Mouse (Mus musculus) lung, postnatal 4 days (tissue): ENCODE data around the gene Trp73.

Experiments used
- DNase-seq, 2 experiments: peaks; one replicate each; pipeline ENCODE4 v3.0.0; 2021

The Trp73 gene

DNA sequence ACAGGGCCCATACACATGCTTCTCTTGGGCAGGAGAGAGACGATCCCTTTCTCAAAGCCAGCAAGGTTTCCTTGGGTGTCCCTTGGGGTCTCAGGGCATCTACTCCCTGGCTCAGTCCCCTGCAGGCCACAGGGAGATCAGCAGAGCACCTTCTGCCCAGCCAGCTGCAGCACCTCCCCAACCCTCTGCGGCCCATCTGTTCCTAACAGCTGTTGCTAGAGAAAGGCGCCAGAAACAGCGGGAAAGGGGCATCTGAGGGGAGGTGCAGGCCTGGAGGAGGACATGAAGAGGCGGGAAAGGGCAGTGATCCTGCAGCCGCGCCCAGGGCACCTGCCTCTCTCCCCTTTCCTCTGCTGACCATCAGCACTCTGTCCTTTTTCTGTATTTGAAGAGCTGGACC is 40.6 kb downstream of the Trp73 start:
- DNase-seq = no peak

GRCm38 (mm10) chr4:154096111-154096510 is 43.9 kb downstream of the Trp73 start:
- DNase-seq = no peak

DNA sequence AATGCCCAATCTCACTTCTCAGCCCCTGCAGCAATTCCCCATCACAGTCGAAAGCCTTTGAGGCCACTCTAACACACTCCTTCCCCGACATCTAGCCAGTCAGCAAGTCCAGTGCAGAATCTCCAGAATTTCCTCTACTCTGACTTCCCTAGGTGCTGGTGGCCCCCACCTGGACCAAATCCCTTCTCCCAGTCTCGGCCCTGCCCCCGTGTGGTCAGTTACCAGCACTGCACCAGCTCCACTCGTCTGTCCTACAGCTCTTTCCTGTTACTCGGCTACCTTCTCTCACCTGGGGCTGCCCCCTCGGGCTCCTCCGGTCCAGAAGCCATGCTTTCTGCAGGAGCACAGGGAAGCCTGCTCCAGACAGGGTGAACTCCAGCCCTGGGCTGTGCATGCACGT is 46.8 kb downstream of the Trp73 start:
- peak in 1 of 2 experiments; percentile 10 for DNase-seq

GRCm38 (mm10) chr4:154091356-154091755 is 48.7 kb downstream of the Trp73 start:
- no peak for DNase-seq

GRCm38 (mm10) chr4:154089205-154089604 is 50.8 kb downstream of the Trp73 start:
- no peak for DNase-seq

DNA sequence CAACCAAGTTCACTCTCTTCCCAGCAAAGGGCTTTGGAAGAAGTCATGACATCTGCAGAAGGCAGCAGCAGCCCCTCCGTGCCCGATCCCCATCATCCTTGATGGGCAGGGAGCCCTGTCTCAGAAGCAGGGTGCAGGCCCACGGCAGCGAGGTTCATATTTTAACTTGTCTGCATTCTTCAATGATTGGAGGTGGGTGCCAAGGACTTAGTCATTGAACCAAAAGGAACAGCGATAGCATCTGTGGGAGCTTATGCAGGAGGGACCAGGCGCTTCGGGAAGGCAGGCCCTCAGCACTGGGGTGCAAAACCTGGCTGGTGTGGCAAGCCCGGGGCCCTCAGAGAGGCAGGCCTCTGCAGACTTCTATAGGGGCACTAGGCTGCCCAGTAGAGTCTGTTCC is 53.6 kb downstream of the Trp73 start:
- DNase-seq = no peak

DNA sequence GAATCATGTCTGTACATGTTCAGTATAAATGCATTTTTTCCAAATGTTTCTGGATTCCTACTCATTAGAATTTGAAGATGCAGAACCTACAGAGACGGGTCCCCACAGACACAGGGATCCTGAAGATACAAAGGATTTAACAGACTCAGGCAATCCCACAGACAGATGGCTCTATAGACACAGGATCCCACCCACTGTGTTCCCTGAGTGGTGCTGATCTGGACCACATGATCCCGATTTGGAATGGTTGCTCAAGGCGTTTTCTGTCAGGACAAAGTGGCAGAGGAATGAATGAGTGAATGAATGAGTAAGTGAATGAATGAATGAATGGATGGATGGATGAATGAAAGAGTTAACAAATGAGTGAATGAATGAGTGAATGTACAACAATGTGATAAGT is 54.2 kb downstream of the Trp73 start:
- DNase-seq = no peak

DNA sequence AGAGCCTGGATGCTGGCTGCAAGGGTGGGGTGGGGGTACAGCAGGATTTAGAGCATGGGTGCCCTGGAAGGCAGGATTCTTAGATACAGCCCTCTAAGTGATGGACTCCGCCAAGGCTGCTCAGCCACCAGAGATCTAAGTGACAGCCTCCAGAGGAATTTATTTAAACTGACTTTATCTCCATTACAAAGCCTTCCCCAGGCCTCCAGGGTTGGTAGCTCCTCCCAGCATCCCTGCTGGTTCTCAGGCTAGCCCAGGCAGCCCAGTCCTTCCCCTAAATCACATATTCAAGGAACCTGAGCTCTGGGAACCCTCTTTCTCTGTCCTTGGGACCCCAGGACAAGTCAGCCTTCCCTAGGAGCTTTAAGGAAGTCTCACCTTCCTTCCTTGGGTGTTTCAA is 58.0 kb downstream of the Trp73 start:
- DNase-seq = no peak

DNA sequence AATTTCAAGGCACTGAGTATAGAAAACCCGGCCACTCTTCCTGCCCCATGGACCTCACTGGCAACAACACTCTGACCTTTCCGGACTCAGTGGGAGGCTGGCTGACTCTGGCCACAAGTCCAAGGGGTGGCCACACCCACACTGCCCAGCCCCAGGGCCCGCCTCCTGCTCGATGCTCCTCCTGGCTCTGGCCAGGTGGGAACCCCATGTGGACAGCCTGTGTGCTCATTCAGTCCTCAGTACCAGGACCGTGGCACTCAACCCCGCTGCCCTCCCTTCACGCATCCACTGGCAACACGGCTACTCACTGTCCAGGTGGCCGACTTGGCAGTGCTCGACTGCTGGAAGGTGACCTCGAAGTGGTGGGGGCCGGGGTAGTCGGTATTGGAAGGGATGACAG is 59.0 kb downstream of the Trp73 start:
- DNase-seq = no peak

DNA sequence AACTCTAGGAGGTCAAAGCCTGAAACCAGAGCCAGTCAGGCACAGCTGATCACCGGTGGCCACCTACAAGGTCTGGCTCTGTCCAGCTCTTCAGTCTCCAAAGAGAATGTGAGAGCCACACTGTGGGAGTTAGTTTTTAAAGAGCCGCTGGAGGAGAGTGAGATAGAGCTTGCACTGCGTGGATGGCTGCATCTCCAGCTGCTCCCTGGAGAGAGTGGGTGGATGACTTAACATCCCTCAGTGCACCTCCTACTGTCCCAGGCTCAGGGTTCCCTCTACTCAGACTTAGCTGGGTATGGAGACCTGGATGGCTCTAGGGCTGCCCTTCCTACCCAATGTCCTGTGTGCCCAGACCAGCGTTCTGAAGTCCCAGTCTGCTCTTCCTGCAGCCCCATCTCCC is 59.8 kb downstream of the Trp73 start:
- DNase-seq = no peak

- DNase-seq = no peak
These were observed 68.1 kb downstream of the Trp73 start for GRCm38 (mm10) chr4:154071941-154072340.

DNA sequence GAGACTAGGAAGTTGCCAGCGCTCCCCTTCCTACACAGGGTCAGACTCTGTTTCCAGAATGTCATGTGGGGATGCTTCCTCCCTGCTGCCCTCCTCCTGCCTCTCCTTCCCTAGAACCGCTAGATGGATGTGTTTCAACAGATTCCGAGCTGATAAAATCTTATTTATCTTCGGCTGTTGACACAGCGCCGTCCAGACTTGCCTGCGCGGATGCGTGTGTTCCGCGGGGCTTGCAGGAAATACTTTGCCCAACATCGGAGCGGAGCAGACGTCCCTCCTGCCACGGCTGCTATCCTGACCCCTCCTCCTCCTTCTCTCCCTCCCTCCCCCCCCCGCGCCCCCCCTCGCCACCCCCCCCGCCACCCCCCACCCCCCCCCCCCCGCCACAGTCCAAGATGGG is 68.5 kb downstream of the Trp73 start:
- DNase-seq = no peak

DNA sequence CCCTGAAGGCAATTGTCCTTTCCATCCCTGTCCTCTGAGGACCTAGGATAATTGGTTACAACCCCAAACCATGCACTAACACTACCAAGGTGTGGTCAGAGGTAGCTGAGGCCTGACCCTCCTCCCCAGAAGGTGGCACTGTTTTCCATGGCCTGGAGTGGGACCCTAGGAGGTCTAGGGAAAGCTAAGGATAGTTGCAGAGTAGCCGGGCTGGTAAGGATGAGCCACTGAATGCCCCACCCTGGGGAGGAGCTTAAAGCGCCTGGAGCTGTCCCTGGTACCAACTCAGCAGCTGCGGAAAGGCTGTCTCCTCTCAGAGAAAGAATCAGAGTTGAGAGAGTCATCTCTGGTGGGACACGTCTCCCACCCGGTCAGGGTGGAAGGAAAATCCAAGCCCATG is 69.1 kb downstream of the Trp73 start:
- peak in 1 of 2 experiments; percentile 30 for DNase-seq

DNA sequence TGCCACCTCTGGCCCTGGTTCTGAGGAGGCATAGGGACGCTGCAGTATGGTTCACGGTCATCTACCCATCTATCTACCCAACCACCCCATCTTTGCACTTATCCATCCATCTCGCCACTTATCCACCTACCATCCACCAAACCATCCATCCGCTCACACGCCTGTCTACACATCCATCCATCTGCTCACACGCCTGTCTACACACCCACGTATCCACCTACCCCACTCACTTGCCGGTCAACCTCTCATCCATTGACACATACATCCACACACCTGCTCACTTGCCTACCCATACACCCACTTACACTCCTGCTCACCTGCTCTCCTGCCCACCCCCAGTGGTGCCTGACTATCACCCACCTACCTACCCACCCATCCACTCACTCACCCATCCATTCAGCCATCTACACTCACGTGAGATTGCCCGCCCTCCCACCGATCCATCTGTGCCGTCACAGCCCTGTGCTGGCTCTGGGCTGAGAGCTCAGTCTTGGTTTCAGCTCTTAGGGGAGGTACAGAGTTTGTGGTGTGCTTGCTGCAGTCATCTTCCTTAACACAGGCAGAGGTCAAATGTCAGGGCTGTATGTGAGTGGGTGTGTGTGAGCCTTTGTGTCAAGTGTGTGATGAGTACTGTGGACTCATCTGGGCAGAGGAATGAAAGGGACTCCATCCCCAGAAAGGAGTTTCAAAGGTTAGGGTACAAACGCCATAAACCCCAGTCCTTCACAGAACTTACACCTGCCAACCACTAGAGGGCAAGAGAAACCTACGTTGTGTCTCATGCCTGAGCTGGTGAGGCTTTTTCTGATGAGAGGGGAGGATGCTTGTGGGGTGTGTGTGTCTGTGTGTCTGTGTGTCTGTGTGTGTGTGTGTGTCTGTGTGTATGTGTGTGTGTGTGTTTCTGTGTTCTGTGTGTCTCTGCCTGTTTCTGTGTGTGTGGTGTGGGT is 74.9 kb downstream of the Trp73 start:
- DNase-seq = no peak

DNA sequence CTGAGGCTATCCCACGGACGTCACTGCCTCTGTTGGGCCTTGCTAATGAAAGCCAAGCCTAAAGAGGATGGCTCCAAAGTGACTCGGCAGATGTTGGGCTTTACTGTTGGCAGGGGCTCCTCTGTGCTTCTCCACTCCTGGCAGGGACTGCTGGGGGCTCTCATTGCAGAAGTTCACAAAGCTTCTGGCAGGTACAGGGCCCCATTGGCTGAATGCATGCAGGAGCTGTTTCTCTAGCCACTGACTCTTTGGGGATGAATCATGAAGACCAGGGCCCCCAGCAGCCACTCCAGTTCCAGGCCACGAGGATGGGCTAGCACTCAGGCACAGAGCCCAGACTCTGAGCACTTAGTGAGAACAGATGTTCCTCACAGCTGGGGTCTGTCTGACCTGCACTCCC is 82.3 kb downstream of the Trp73 start:
- no peak for DNase-seq

DNA sequence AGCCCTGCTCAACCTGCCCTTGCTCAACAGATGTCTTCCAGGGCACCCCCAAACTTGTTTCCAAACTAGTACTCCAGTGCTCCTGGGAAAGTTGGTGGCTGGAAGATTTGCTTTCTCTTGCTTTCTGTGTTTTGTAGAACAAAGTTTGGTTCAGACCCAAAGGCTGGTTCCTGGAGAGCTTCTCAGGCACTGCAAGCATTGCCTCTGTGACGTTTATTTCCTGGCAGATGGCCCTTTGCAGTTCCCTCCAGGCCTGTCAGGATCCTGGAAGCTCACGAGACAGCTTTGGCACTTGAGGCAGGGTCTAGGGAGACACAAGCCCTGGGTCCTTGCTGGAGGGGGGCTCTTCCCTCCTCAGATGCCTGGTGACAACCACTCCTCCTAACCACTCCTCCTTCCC is 83.3 kb downstream of the Trp73 start:
- DNase-seq = no peak

DNA sequence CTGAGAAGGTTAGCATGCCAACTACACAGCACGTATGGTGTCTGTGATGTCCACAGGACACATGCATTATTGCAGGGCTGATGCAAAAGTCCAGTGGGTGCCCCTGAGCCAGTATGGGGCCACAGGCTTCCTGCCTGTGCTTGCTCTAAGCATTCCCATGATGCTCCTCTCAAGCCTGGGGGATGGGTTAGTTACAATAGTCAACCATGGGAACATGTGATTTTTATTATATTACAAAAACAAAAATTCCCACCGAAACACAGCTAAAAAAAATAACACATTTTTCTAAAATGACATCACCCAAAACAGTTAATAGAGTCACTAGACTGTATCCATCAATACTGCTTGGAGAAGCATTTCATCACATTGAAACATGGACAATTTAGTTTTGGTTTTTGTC is 84.0 kb downstream of the Trp73 start:
- DNase-seq = no peak

- no peak for DNase-seq
These were observed 84.5 kb downstream of the Trp73 start for GRCm38 (mm10) chr4:154055482-154055881.

DNA sequence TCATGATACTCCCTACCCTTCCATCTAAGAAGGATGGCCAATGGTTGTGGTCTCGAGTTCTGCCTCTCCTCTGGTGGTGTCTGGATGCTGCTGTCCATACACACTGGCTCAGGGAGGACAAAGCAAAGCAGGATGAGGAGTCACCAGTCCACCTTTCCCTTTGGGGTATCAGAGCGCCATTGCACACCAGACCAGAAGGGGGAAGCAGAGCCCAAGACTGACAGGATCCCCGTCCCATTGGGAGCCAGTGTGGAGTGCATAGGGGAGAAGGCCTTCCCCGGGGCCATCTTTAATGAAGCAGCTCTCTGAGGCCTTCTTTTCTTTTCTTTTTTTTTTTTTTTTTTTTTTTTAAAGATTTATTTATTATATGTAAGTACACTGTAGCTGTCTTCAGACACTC is 86.9 kb downstream of the Trp73 start:
- no peak for DNase-seq

GRCm38 (mm10) chr4:154051401-154051800 is 88.6 kb downstream of the Trp73 start:
- no peak for DNase-seq

DNA sequence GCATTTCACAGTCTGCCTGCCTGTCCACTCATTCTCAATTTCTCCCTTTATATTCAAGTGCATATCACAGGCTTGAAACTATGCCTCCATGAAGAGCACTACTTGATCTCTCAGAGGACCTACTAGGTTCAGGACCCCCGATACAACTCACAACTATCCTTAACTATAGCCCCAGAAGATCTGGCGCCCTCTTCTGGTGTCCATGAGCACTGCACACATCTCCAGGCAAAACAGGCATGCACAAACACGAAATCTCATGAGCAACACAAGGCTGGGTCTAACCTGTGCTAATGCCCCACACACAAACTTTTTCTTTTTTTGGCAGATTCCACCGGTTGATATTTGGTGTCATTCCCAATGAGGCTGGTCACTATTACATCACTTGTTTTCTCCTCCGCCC is 94.2 kb downstream of the Trp73 start:
- DNase-seq = no peak

DNA sequence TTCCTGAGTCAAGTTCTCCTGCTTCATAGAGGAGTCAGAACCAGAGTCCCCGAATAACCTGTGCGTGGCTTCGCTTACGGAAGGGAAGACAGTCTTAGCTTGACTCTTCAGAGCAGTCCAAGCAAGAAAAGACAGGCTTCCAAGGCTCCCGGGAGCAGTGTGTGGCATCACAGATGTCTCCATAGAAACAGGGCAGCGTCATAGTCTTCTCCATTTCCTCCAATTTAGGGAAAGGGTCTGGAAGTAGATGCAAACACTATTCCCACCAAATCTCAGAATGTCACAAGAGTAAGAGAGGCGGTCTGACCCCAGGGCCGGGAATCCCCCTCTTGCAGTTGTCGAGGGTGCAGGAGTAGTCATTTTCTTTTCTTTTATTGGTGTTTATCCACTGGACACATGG is 97.4 kb downstream of the Trp73 start, which contains the start of gene Ccdc27:
TSS of gene Ccdc27 (minus strand) at position 101 of the 400 bp plus-strand sequence.
- DNase-seq = no peak

- DNase-seq = no peak
These were observed 102.9 kb downstream of the Trp73 start for GRCm38 (mm10) chr4:154037123-154037522.

GRCm38 (mm10) chr4:154028646-154029045 is 111.4 kb downstream of the Trp73 start:
- no peak for DNase-seq

- no peak for DNase-seq
These were observed 111.9 kb downstream of the Trp73 start for GRCm38 (mm10) chr4:154028066-154028465.
